Mouse (Mus musculus) liver, embryonic 13.5 days (tissue): Measurements from ENCODE around the gene Armh1. TPM values are rescaled to one million over a fixed set of nuclear protein-coding genes. Genes with fewer than 3 reads are reported as not detected.

Source experiments
- ATAC-seq: fragments of 200-750 bp; cut with Nextera tagmentation; 2 replicates; pipeline ENCODE4 v1.8.0; 2017; ENCODE audit warnings: low read depth, mild to moderate bottlenecking, moderate number of reproducible peaks, moderate library complexity
- DNase-seq: peaks from one replicate; pipeline ENCODE4 v3.0.0; 2022
- H3K27ac ChIP-seq: fragments of 300-500 bp; sonication (generic); 2 replicates; pipeline ENCODE4 v1.5.1; 2015; ENCODE audit warnings: moderate library complexity, mild to moderate bottlenecking, inconsistent platforms
- H3K27me3 ChIP-seq: fragments of 300-500 bp; sonication (generic); 2 replicates; pipeline ENCODE4 v1.6.1; 2015; ENCODE audit warnings: mild to moderate bottlenecking, inconsistent platforms
- H3K36me3 ChIP-seq: fragments of 300-500 bp; sonication (generic); 2 replicates; pipeline ENCODE4 v1.6.1; 2015; ENCODE audit warnings: mild to moderate bottlenecking, inconsistent platforms
- H3K4me1 ChIP-seq: fragments of 300-500 bp; sonication (generic); replicated peaks from 2 replicates; pipeline ENCODE4 v1.6.1; 2015; ENCODE audit warnings: inconsistent platforms
- H3K4me2 ChIP-seq: fragments of 300-500 bp; sonication (generic); 2 replicates; pipeline ENCODE4 v1.6.1; 2015; ENCODE audit warnings: inconsistent platforms, mild to moderate bottlenecking, moderate library complexity
- H3K4me3 ChIP-seq: fragments of 300-500 bp; sonication (generic); replicated peaks from 2 replicates; pipeline ENCODE4 v1.5.1; 2015; ENCODE audit warnings: mild to moderate bottlenecking, inconsistent platforms
- H3K9ac ChIP-seq: fragments of 300-500 bp; sonication (generic); 2 replicates; pipeline ENCODE4 v1.6.1; 2015; ENCODE audit warnings: mild to moderate bottlenecking, inconsistent platforms
- H3K9me3 ChIP-seq: fragments of 300-500 bp; sonication (generic); replicated peaks from 2 replicates; pipeline ENCODE4 v1.6.1; 2016; ENCODE audit warnings: inconsistent platforms
- WGBS: fragments of 180-500 bp; shearing (Covaris S2); methylation state at CpG from one replicate; pipeline ENCODE4 v1.1.7; 2015; ENCODE audit not compliant: insufficient replicate concordance; 5-methylcytosine and 5-hydroxymethylcytosine counted together
- polyA plus RNA-seq: library from polyadenylated mRNA; unstranded; fragments of >200 nt; fragmentation: Nextera tagmentation; extraction: Ambion mirVana; gene quantifications from 2 replicates; pipeline ENCODE4 v1.2.1, GENCODE M21; 2015

Gene Armh1
- polyA plus RNA-seq, 1 experiment from 2014 or later, result not detected

GRCm38 (mm10) chr4:117281090-117281845 is 29.3 kb upstream of the Armh1 start:
- no peaks in the 10 kb centered on the region for H3K27me3 ChIP-seq
- H3K4me2 ChIP-seq, result no peak overlapping the region
- ATAC-seq, result no peak
- H3K36me3 ChIP-seq, result peaks cover 100% of the 10 kb centered on the region
- H3K27ac ChIP-seq, result no peak overlapping the region
- peaks cover 17% of the 10 kb centered on the region for H3K4me1 ChIP-seq
- H3K9ac ChIP-seq, result no peak overlapping the region
- no peaks in the 10 kb centered on the region for H3K9me3 ChIP-seq
- no peak for DNase-seq
- 83% methylated on average over 19 of the region's 19 CpGs for WGBS
- no peak overlapping the region for H3K4me3 ChIP-seq

GRCm38 (mm10) chr4:117280397-117280930 is 28.5 kb upstream of the Armh1 start:
- ATAC-seq, result no peak

GRCm38 (mm10) chr4:117279253-117279642 is 27.3 kb upstream of the Armh1 start:
- 92% methylated on average over 2 of the region's 2 CpGs for WGBS
- H3K4me1 ChIP-seq, result peaks cover 11% of the 10 kb centered on the region
- no peak overlapping the region; the same call in 1 of the 2 replicates for H3K27ac ChIP-seq
- peaks cover 100% of the 10 kb centered on the region for H3K36me3 ChIP-seq
- peaks cover 6% of the 10 kb centered on the region for H3K9me3 ChIP-seq
- no peak overlapping the region for H3K9ac ChIP-seq
- no peak overlapping the region for H3K4me2 ChIP-seq
- ATAC-seq (no peak), DNase-seq (no peak)
- H3K27me3 ChIP-seq, result no peaks in the 10 kb centered on the region
- H3K4me3 ChIP-seq, result no peak overlapping the region

More at GRCm38 (mm10) chr4:117280397-117280930, 28.5 kb upstream of the Armh1 start:
- H3K4me1 ChIP-seq, result peaks cover 17% of the 10 kb centered on the region
- H3K4me3 ChIP-seq, result no peak overlapping the region
- H3K9ac ChIP-seq, result no peak overlapping the region
- DNase-seq, result no peak
- H3K4me2 ChIP-seq, result no peak overlapping the region
- WGBS, result 88% methylated on average over 8 of the region's 8 CpGs
- H3K27ac ChIP-seq, result no peak overlapping the region
- H3K27me3 ChIP-seq, result no peaks in the 10 kb centered on the region
- H3K9me3 ChIP-seq, result no peaks in the 10 kb centered on the region
- H3K36me3 ChIP-seq, result peaks cover 100% of the 10 kb centered on the region

GRCm38 (mm10) chr4:117278381-117279252 is 26.7 kb upstream of the Armh1 start:
- peaks cover 100% of the 10 kb centered on the region for H3K36me3 ChIP-seq
- 79% methylated on average over 10 of the region's 10 CpGs for WGBS
- no peaks in the 10 kb centered on the region for H3K27me3 ChIP-seq
- H3K4me1 ChIP-seq, result peaks cover 5% of the 10 kb centered on the region; the same call in 1 of the 2 replicates
- no peak overlapping the region for H3K4me2 ChIP-seq
- H3K9ac ChIP-seq, result no peak overlapping the region
- ATAC-seq (no peak), DNase-seq (no peak)
- no peak overlapping the region for H3K4me3 ChIP-seq
- H3K27ac ChIP-seq, result no peak overlapping the region; the same call in 1 of the 2 replicates
- H3K9me3 ChIP-seq, result peaks cover 11% of the 10 kb centered on the region

GRCm38 (mm10) chr4:117277687-117278086 is 25.8 kb upstream of the Armh1 start:
- no peak overlapping the region for H3K9ac ChIP-seq
- peaks cover 100% of the 10 kb centered on the region for H3K36me3 ChIP-seq
- H3K27ac ChIP-seq, result no peak overlapping the region
- DNase-seq, result no peak
- WGBS, result 93% methylated on average over 7 of the region's 7 CpGs
- H3K4me3 ChIP-seq, result no peak overlapping the region
- H3K9me3 ChIP-seq, result peaks cover 11% of the 10 kb centered on the region
- no peaks in the 10 kb centered on the region for H3K4me1 ChIP-seq
- H3K27me3 ChIP-seq, result no peaks in the 10 kb centered on the region
- no peak overlapping the region for H3K4me2 ChIP-seq
- no peak for ATAC-seq

GRCm38 (mm10) chr4:117277021-117277420 is 25.1 kb upstream of the Armh1 start:
- ATAC-seq, result no peak
- no peak overlapping the region for H3K4me3 ChIP-seq
- 89% methylated on average over 13 of the region's 13 CpGs for WGBS
- H3K4me2 ChIP-seq, result no peak overlapping the region
- no peak overlapping the region for H3K9ac ChIP-seq
- peaks cover 11% of the 10 kb centered on the region for H3K9me3 ChIP-seq
- no peaks in the 10 kb centered on the region for H3K27me3 ChIP-seq
- H3K27ac ChIP-seq, result no peak overlapping the region
- H3K36me3 ChIP-seq, result peaks cover 100% of the 10 kb centered on the region
- no peaks in the 10 kb centered on the region for H3K4me1 ChIP-seq
- DNase-seq, result no peak

- no peaks in the 10 kb centered on the region for H3K27me3 ChIP-seq
- ATAC-seq (no peak), DNase-seq (no peak)
- H3K27ac ChIP-seq, result no peak overlapping the region
- H3K4me1 ChIP-seq, result no peaks in the 10 kb centered on the region
- H3K36me3 ChIP-seq, result peaks cover 100% of the 10 kb centered on the region
- no peak overlapping the region for H3K9ac ChIP-seq
- H3K4me2 ChIP-seq, result no peak overlapping the region
- peaks cover 11% of the 10 kb centered on the region for H3K9me3 ChIP-seq
- 91% methylated on average over 17 of the region's 17 CpGs for WGBS
- H3K4me3 ChIP-seq, result no peak overlapping the region
Observed at GRCm38 (mm10) chr4:117276281-117276711, 24.4 kb upstream of the Armh1 start.

GRCm38 (mm10) chr4:117274720-117275119 is 22.8 kb upstream of the Armh1 start:
- no peaks in the 10 kb centered on the region for H3K4me1 ChIP-seq
- H3K9me3 ChIP-seq, result peaks cover 11% of the 10 kb centered on the region
- no peak overlapping the region for H3K4me2 ChIP-seq
- no peak overlapping the region for H3K4me3 ChIP-seq
- no peak overlapping the region for H3K9ac ChIP-seq
- DNase-seq, result no peak
- ATAC-seq, result no peak
- H3K36me3 ChIP-seq, result peaks cover 87% of the 10 kb centered on the region
- no peak overlapping the region for H3K27ac ChIP-seq
- H3K27me3 ChIP-seq, result no peaks in the 10 kb centered on the region
- WGBS, result 86% methylated on average over 4 of the region's 4 CpGs

GRCm38 (mm10) chr4:117272459-117272858 is 20.5 kb upstream of the Armh1 start:
- Histone ChIP-seq H3K9me3 (peaks cover 11% of the 10 kb centered on the region), H3K27me3 (no peaks in the 10 kb centered on the region), H3K9ac (no peak overlapping the region), H3K36me3 (peaks cover 64% of the 10 kb centered on the region), H3K4me3 (no peak overlapping the region), H3K27ac (no peak overlapping the region), H3K4me1 (no peaks in the 10 kb centered on the region), H3K4me2 (no peak overlapping the region)
- 71% methylated on average over 12 of the region's 12 CpGs for WGBS
- DNase-seq, result no peak
- ATAC-seq, result no peak

- no peak overlapping the region for H3K9ac ChIP-seq
- H3K4me1 ChIP-seq, result no peaks in the 10 kb centered on the region
- H3K9me3 ChIP-seq, result peaks cover 11% of the 10 kb centered on the region
- DNase-seq (peak; percentile 54), ATAC-seq (peak; percentile 42)
- H3K27me3 ChIP-seq, result no peaks in the 10 kb centered on the region
- H3K27ac ChIP-seq, result no peak overlapping the region
- no peak overlapping the region for H3K4me2 ChIP-seq
- WGBS, result 8% methylated on average over 6 of the region's 6 CpGs
- H3K4me3 ChIP-seq, result no peak overlapping the region
- peaks cover 43% of the 10 kb centered on the region for H3K36me3 ChIP-seq
Observed at GRCm38 (mm10) chr4:117270278-117270677, 18.4 kb upstream of the Armh1 start.

GRCm38 (mm10) chr4:117267831-117268437 is 16.0 kb upstream of the Armh1 start:
- no peak for ATAC-seq
- H3K4me2 ChIP-seq, result no peak overlapping the region
- 76% methylated on average over 25 of the region's 25 CpGs for WGBS

More at GRCm38 (mm10) chr4:117267831-117268437, 16.0 kb upstream of the Armh1 start:
- no peak overlapping the region for H3K4me3 ChIP-seq
- H3K4me1 ChIP-seq, result no peaks in the 10 kb centered on the region
- H3K9me3 ChIP-seq, result no peaks in the 10 kb centered on the region
- no peak overlapping the region for H3K27ac ChIP-seq
- H3K27me3 ChIP-seq, result no peaks in the 10 kb centered on the region
- no peak for DNase-seq
- H3K9ac ChIP-seq, result no peak overlapping the region
- peaks cover 19% of the 10 kb centered on the region for H3K36me3 ChIP-seq
